Mouse (Mus musculus) adrenal gland, postnatal 0 days (tissue): ENCODE results near the gene Gm28051. TPM values are rescaled to one million over a fixed set of nuclear protein-coding genes. Genes with fewer than 3 reads are reported as not detected.

Experiments used
- microRNA-seq: library from miRNA; unstranded; fragments of <30 nt; microRNA quantifications from one replicate; pipeline ENCODE4, GENCODE M21; 2016; ENCODE audit warnings: borderline replicate concordance; ENCODE audit not compliant: insufficient number of aligned reads
- polyA plus RNA-seq: library from polyadenylated mRNA; unstranded; fragments of >200 nt; fragmentation: Nextera tagmentation; extraction: Ambion mirVana; gene quantifications from 2 replicates; pipeline ENCODE4 v1.2.1, GENCODE M21; 2015

Gene Gm28051
- polyA plus RNA-seq, result not detected in 2 replicates

GRCm38 (mm10) chr12:102757689-102758402 is at the start of gene Gm28051, which contains the start of the genes Gon7 and Ubr7:
Gm28051 (minus strand) TSS chr12:102757765.
Gon7 (minus strand) TSS chr12:102757803.
Ubr7 (plus strand) TSS chr12:102757967.

DNA sequence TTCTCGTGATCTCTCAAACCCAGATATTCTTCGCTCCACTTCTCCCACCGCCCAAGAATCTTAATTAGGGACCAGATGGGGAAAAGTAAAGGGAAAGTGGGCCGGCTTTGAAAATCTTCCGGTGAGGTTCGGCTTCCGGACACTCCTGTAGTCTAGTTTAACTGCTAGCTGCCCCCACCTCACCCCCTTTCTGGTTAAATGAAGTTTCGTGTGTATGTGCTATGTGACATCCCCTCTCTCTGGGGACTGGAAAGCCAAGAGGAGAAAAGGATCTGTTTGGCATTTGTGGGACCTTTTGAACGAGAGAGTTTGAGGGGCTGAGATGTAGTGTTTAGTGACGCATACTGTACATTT is 815 bp upstream of the Gm28051 start, which contains the start of gene Gm20604:
Gene Gm20604, minus strand, starts transcription at position 270 of the 354 bp plus-strand sequence.

DNA sequence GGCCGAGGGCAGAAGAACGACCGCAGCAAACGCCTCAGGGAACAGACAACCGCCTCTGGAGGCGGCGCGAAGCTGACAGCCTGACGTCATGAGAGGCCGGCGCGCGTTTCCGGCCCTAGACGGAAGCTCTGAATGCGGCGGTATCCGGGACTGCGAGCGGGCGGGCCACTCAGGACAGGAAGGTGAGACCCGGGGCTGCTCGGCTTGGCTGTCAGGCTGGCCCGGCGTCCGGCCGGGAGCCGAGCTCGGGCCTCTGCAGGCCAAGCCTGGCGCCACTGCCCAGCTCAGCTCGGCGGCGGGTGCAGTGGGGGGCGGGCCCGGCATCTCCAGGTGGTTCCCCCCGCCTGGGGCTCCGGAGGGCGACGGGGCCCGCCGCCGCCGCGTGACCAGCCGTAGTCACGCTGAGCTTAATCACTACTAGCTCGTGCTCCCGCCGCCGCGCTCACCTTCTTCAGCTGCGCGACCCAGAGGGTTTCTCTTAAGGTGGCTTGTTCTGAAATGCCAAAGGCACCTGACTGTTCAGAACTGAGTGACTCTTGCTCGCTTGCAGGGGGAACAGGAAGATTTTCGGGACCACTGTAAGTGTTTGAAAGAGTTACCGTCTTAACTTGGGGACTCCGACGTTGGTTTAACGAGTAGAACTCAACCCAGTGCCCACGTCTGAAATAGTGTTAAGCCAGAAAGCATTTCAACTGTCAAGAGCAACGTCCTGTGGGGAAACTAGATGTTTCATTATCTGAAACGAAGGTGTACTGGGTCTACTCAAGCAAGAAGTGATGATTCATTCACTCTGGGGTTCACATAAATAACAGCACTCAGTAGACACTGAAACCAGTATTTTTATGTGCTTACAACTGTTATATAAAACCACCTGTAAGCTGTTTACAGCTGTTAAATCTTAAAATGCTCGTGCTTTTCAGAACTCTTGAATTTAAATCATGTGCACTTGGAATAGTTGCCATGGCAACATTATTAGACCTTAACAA is 13.7 kb downstream of the Gm28051 start, which contains the start of the genes Moap1 and Tmem251:
Gene Moap1, minus strand, starts transcription at position 73 of the 986 bp plus-strand sequence.
Gene Tmem251, plus strand, starts transcription at position 174 of the 986 bp plus-strand sequence.

GRCm38 (mm10) chr12:102704457-102705198 is 52.9 kb downstream of the Gm28051 start, which contains the start of gene Itpk1:
Itpk1 (minus strand) TSS chr12:102704930.

Small RNA genes lying within 50 kb of the gene (microRNA-seq; reads per million reads assigned to microRNA genes)
- not detected for gene Mir1936

Other genes with a start within 250 kb of the Gm28051 start
- gene Chga, start 202.8 kb downstream of the Gm28051 start, polyA plus RNA-seq, result 849 and 2,026 TPM in 2 replicates
- gene Itpk1, start 52.8 kb downstream of the Gm28051 start, polyA plus RNA-seq, result 11.9 and 21.2 TPM in 2 replicates
- gene Moap1, start 14.1 kb downstream of the Gm28051 start, polyA plus RNA-seq, result 11.8 and 14.6 TPM in 2 replicates
- gene Tmem251, start 14.0 kb downstream of the Gm28051 start, polyA plus RNA-seq, result 10.2 and 10.7 TPM in 2 replicates
- 15.3 and 18.9 TPM in 2 replicates for gene Gon7, start within 50 bp of the Gm28051 start, polyA plus RNA-seq
- gene Ubr7, start 202 bp upstream of the Gm28051 start, polyA plus RNA-seq, result 23.4 and 35.8 TPM in 2 replicates
- 14.9 and 16.6 TPM in 2 replicates for gene Gm20604, start 907 bp upstream of the Gm28051 start, polyA plus RNA-seq
- 8.5 and 11.0 TPM in 2 replicates for gene Btbd7, start 120.7 kb upstream of the Gm28051 start, polyA plus RNA-seq
- 0.33 TPM in 1 of 2 replicates, not detected in the other for gene Cox8c, start 141.6 kb upstream of the Gm28051 start, polyA plus RNA-seq
- 1.1 and 1.2 TPM in 2 replicates for gene Unc79, start 191.1 kb upstream of the Gm28051 start, polyA plus RNA-seq